Mouse (Mus musculus) kidney, embryonic 15.5 days (tissue): ENCODE data around the gene Kirrel2. TPM values are rescaled to one million over a fixed set of nuclear protein-coding genes. Genes with fewer than 3 reads are reported as not detected.
"Not testable (repeated sequence)": the region's sequence is repeated elsewhere in the genome, so short reads cannot be mapped to it uniquely, and the experiment has no call there.

Experiments
- ATAC-seq: fragments of 200-750 bp; cut with Nextera tagmentation; replicated peaks from 2 replicates; pipeline ENCODE4 v1.8.0; 2017; ENCODE audit warnings: moderate TSS enrichment; ENCODE audit not compliant: low FRiP score
- H3K27ac ChIP-seq: fragments of 300-500 bp; sonication (generic); 2 replicates; pipeline ENCODE4 v1.5.1; 2015; ENCODE audit warnings: mild to moderate bottlenecking, inconsistent platforms
- H3K27me3 ChIP-seq: fragments of 300-500 bp; sonication (generic); 2 replicates; pipeline ENCODE4 v1.6.1; 2015; ENCODE audit warnings: inconsistent platforms
- H3K36me3 ChIP-seq: fragments of 300-500 bp; sonication (generic); 2 replicates; pipeline ENCODE4 v1.6.1; 2015; ENCODE audit warnings: inconsistent platforms
- H3K4me1 ChIP-seq: fragments of 300-500 bp; sonication (generic); 2 replicates; pipeline ENCODE4 v1.6.1; 2015; ENCODE audit warnings: inconsistent platforms
- H3K4me2 ChIP-seq: fragments of 300-500 bp; sonication (generic); 2 replicates; pipeline ENCODE4 v1.6.1; 2015; ENCODE audit warnings: moderate library complexity, mild to moderate bottlenecking, inconsistent platforms
- H3K4me3 ChIP-seq: fragments of 300-500 bp; sonication (generic); replicated peaks from 2 replicates; pipeline ENCODE4 v1.5.1; 2015; ENCODE audit warnings: mild to moderate bottlenecking, inconsistent platforms
- H3K9ac ChIP-seq: fragments of 300-500 bp; sonication (generic); 2 replicates; pipeline ENCODE4 v1.6.1; 2015; ENCODE audit warnings: mild to moderate bottlenecking, inconsistent platforms
- H3K9me3 ChIP-seq: fragments of 300-500 bp; sonication (generic); replicated peaks from 2 replicates; pipeline ENCODE4 v1.6.1; 2016; ENCODE audit warnings: inconsistent platforms
- WGBS: fragments of 180-500 bp; shearing (Covaris S2); methylation state at CpG from one replicate; pipeline ENCODE4 v1.1.7; 2015; ENCODE audit warnings: mixed read lengths; 5-methylcytosine and 5-hydroxymethylcytosine counted together
- polyA plus RNA-seq: library from polyadenylated mRNA; unstranded; fragments of >200 nt; fragmentation: Nextera tagmentation; extraction: Ambion mirVana; gene quantifications from 2 replicates; pipeline ENCODE4 v1.2.1, GENCODE M21; 2015

Kirrel2 gene
- 0.54 and 0.77 TPM in 2 replicates for polyA plus RNA-seq

DNA sequence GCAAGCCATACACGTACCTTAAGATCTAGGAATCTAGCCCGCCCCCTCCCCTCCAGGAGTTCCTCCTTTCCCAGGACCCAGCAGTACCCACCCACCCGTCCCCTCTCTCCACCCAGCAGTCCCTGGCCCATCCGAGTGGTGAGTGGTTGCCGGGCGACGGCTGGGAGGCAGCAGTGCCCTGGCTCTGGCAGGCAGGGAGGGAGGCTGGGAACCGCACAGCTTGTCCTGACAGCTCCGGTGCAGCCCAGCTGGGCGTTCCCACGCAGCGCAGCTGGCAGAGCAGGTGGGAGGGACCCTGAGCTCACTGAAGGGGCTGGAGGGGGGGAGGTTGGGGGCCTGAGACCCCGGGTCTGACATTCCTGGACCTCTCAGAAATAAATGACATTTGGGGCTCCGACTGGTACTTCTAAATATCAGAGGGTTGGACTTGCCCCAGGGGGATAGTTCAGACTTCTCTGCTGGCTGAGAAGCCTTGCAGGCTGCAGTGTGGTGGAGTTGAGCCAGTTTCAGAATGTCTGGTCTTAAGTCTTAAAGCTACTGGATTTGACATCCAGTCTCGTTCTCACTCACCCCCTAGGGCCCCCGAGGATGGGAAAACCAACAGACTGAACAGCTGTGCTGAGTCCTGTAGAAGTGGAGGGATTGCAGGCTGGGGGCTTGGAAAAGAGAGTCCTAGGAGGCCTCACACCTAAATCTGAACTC lies at the start of gene Kirrel2, which contains the start of gene Nphs1:
Gene Kirrel2 (minus strand): TSS at position 62 of the 702 bp plus-strand sequence.
Gene Nphs1 (plus strand): TSS at position 687 of the 702 bp plus-strand sequence.
- H3K4me3 ChIP-seq: peak within 1 kb of the TSS; percentile 20
- no peaks in the 10 kb centered on the region for H3K36me3 ChIP-seq
- H3K4me2 ChIP-seq: peak within 1 kb of the TSS; percentile 46
- no peak within 1 kb of the TSS for H3K27ac ChIP-seq
- no peaks in the 10 kb centered on the region for H3K9me3 ChIP-seq
- peaks cover 100% of the 10 kb centered on the region for H3K27me3 ChIP-seq
- no peak within 1 kb of the TSS for H3K9ac ChIP-seq
- ATAC-seq: peak; percentile 64; the same call in 1 of the 2 replicates
- WGBS: 2% methylated on average over 16 of the region's 16 CpGs
- H3K4me1 ChIP-seq: peaks cover 28% of the 10 kb centered on the region

DNA sequence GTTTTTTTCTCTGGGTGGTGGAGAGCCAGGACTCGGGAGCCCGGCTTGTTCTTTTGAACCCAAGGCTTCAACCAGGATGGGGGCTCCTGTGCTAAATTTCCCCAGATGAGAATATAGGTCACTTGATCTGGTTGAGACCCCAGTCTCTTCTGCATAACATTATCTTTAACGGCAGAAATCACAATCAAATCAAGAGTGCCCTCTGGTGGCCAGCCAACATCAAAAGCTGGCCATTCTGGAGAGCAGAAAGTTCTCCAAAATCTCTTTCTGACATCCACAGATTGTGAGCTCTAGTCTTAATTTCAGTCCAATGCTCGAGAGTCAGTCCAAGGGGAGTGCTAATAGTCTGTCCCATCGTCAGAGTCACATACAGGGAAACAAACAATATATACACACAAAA lies 43.7 kb upstream of the Kirrel2 start:
- H3K4me3 ChIP-seq, H3K4me2 ChIP-seq, H3K4me1 ChIP-seq, ATAC-seq, H3K27ac ChIP-seq, H3K9ac ChIP-seq, H3K27me3 ChIP-seq, H3K9me3 ChIP-seq, H3K36me3 ChIP-seq: not testable (repeated sequence)
- WGBS: 77% methylated on average over 5 of the region's 5 CpGs

DNA sequence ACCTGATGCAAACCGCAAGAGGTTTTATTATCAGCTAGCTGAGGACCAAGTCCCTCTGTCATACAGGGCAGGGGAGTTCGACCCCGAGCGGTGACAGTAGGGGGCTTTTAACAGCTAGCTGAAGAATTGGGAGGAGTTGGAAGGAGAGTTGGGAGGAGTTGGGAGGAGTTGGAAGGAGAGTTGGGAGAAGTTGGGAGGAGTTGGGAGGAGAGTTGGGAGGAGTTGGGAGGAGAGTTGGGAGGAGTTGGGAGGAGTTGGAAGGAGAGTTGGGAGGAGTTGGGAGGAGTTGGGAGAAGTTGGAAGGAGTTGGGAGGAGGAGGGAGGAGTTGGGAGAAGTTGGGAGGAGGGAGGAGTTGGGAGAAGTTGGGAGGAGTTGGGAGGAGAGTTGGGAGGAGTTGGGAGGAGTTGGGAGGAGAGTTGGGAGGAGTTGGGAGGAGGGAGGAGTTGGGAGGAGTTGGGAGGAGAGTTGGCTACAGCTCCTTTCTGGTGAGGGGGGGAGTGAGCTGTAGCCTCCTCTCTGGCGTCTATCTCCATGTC lies 38.1 kb upstream of the Kirrel2 start:
- H3K27me3 ChIP-seq, H3K36me3 ChIP-seq, H3K4me3 ChIP-seq, H3K27ac ChIP-seq, H3K9ac ChIP-seq, H3K4me2 ChIP-seq, ATAC-seq, H3K9me3 ChIP-seq: not testable (repeated sequence)
- H3K4me1 ChIP-seq: peaks cover 12% of the 10 kb centered on the region
- 45% methylated on average over 5 of the region's 5 CpGs for WGBS

DNA sequence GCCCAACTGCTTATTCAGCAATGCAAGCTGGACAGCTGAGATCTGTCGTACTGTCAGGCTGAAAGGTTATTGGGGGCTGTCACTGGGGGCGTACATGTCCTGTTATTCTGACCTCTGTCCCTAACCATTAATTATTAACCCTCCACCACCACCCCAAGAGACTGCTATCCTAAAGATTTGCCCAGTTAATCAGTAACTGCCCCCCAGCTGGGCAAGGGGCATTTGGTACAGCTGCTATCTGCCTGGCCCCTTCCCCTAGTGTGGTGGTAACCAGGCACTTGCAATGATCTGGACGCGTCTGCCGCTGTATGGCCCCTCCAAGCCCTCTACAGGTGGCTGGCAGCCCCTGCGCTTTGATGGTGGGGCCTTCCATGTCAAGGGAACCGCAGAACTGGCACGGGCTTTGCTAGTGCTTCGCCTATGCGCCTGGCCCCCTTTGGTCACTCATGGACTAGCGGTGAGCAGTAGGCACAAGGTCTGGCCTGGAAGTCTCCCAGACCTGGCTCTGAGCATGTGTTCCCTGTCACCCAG lies 36.0 kb upstream of the Kirrel2 start, which contains the start of gene Prodh2:
Gene Prodh2 (plus strand): TSS at position 222 of the 531 bp plus-strand sequence.
- WGBS: 45% methylated on average over 11 of the region's 11 CpGs
- Histone ChIP-seq H3K9me3 (no peaks in the 10 kb centered on the region; the same call in 1 of the 2 replicates), H3K4me3 (no peak within 1 kb of the TSS), H3K9ac (no peak within 1 kb of the TSS), H3K36me3 (no peaks in the 10 kb centered on the region), H3K4me2 (peak within 1 kb of the TSS; percentile 7; the same call in 1 of the 2 replicates), H3K27ac (peak within 1 kb of the TSS; percentile 22; the same call in 1 of the 2 replicates), H3K27me3 (no peaks in the 10 kb centered on the region), H3K4me1 (peaks cover 12% of the 10 kb centered on the region)
- peak; percentile 74 for ATAC-seq

DNA sequence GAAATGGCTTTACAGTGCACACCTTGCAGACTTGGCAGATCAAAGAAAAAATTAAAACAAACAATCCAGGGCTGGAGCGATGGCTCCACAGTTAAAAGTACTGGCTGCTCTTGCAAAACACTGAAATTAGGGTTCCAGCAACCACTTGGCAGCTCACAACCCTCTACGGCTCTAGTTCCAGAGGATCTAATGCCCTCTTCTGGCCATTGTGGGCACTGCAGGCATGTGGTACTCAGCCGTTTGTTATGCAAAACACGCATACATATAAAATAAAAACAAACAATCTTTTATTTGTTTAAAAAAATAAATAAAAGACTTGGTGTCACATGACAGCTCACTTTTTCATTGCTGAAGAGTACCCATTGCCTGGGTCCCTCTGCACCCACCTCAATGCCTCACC lies 35.3 kb upstream of the Kirrel2 start:
- Histone ChIP-seq H3K36me3 (no peaks in the 10 kb centered on the region), H3K4me2 (no peak overlapping the region), H3K9me3 (no peaks in the 10 kb centered on the region; the same call in 1 of the 2 replicates), H3K9ac (no peak overlapping the region), H3K4me3 (no peak overlapping the region), H3K4me1 (peaks cover 12% of the 10 kb centered on the region), H3K27ac (no peak overlapping the region), H3K27me3 (no peaks in the 10 kb centered on the region)
- 20% methylated on average over 4 of the region's 4 CpGs for WGBS
- ATAC-seq: no peak

DNA sequence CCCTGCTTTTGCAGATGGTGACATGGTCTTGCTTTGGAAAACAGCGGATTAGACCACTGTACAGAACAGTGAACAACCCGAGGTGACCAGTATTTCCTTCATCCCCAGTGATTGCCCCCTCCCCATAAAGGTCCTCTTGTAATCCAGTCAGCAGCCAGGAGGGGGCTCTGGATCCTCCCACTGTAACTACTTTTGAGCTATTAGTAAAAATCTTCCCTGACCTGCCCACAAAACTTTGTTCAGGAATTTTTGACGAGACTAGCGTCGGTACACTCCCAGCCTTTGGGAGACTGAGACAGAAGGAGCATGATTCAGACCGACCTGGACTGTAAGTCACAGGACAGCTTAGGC lies 33.4 kb upstream of the Kirrel2 start:
- Histone ChIP-seq H3K4me1 (peaks cover 12% of the 10 kb centered on the region), H3K27ac (no peak overlapping the region), H3K9ac (no peak overlapping the region), H3K4me2 (no peak overlapping the region), H3K4me3 (no peak overlapping the region), H3K36me3 (no peaks in the 10 kb centered on the region), H3K9me3 (no peaks in the 10 kb centered on the region; the same call in 1 of the 2 replicates), H3K27me3 (no peaks in the 10 kb centered on the region)
- WGBS: 20% methylated on average over 6 of the region's 6 CpGs
- no peak for ATAC-seq

DNA sequence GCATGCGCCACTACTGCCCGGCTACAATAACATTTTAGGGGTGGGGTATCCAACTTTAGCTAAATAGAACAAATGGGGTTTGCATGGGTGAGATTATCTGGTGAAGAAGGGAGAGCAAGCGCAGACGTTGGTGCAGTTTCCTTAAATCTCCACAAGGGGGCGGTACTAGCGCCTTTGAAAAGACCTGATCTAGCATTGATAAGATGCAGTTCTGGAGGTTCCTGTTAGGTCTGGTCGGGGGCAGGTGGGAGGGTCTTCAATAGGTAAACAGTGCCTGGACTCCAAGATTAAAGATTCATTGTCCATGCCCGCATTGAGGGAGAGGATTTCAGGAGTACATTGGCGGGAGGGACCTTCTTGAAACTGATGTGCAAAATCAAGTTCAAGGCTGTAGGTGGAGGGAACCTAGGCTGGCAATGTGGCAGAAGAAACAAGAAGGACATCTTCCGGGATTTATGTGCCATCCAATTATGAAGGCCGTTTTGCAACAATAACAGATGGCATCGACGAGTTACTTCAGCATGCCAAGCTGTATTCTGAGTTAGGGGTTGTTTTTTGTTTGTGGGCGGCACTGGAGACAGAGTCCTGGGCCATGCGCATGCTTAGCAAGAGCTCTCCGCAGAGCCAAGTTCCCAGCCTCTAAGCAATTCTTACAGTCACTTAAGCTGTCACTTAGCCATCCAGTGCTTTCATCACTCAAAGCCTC lies 32.9 kb upstream of the Kirrel2 start:
- H3K27me3 ChIP-seq: no peaks in the 10 kb centered on the region
- H3K4me1 ChIP-seq: peaks cover 12% of the 10 kb centered on the region
- no peak overlapping the region for H3K9ac ChIP-seq
- no peaks in the 10 kb centered on the region; the same call in 1 of the 2 replicates for H3K9me3 ChIP-seq
- no peak for ATAC-seq
- H3K4me3 ChIP-seq: no peak overlapping the region
- no peak overlapping the region for H3K27ac ChIP-seq
- no peak overlapping the region for H3K4me2 ChIP-seq
- WGBS: 32% methylated on average over 16 of the region's 16 CpGs
- no peaks in the 10 kb centered on the region for H3K36me3 ChIP-seq

DNA sequence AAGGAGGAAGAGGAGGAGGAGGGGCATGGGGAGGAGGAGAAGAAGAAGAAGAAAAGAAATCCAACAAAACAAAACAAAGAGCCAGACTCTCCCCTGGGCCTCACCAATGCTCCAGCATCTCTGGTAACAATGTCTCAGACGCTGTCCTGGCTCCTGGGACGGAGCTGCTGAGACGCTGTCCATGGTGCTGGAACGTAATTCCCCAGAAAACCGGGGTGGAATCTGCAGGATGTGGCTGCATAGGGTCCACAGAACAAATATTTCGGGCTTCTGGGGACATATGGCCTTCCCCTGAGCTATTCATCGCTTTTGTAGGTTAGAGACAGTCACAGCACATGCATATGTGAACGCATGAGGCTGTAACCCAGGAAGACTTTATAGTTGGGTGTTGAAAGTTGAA lies 26.8 kb upstream of the Kirrel2 start:
- WGBS: 18% methylated on average over 8 of the region's 8 CpGs
- Histone ChIP-seq H3K36me3 (no peaks in the 10 kb centered on the region), H3K4me1 (no peaks in the 10 kb centered on the region), H3K27ac (no peak overlapping the region), H3K27me3 (peaks cover 19% of the 10 kb centered on the region; the same call in 1 of the 2 replicates), H3K9me3 (no peaks in the 10 kb centered on the region), H3K4me2 (no peak overlapping the region), H3K9ac (no peak overlapping the region), H3K4me3 (no peak overlapping the region)
- no peak for ATAC-seq

DNA sequence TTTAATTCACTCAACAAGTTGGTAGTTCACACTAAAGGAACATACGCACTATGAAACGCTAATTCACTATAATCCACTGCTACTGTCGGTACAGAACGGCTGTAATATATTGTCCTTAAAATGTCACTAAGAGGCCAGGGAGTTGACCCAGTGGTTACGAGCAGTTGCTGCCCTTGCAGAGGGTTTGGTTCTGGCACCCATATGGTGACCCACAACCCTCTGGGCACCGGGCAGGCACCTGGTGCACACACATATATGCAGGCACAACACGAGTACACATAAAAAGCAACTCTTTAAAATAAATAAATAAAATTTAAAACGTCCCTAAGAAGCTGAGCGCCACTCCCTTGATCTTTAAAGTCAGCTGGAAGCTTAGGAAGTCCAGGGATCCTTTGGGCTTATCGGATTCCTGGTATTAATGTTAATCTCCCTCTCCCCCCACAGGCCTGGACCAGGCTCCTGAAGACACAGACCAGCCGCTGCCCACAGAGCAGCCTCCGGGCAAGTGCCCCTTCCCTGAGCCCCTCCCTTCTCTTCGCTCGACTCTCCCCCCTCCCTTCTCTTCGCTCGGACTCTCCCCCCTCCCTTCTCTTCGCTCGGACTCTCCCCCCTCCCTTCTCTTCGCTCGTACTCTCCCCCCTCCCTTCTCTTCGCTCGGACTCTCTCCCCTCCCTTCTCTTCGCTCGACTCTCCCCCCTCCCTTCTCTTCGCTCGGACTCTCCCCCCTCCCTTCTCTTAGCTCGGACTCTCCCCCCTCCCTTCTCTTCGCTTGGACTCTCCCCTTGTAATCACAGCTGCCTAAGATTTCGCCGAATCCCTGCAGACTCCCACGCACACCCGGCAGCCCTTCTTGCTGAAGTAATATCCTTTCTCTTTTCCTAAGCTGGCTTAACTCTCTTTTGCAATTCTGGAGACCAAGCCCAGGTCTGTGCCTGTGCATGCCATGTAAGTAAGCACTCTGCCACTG lies 20.2 kb upstream of the Kirrel2 start:
- Histone ChIP-seq H3K4me1 (peaks cover 9% of the 10 kb centered on the region), H3K27ac (peak overlapping the region; percentile 48; the same call in 1 of the 2 replicates), H3K4me3 (peak overlapping the region; percentile 35), H3K9me3 (no peaks in the 10 kb centered on the region), H3K4me2 (peak overlapping the region; percentile 59), H3K27me3 (peaks cover 21% of the 10 kb centered on the region; the same call in 1 of the 2 replicates), H3K36me3 (no peaks in the 10 kb centered on the region), H3K9ac (no peak overlapping the region)
- peak; percentile 74 for ATAC-seq
- 5% methylated on average over 29 of the region's 32 CpGs for WGBS

DNA sequence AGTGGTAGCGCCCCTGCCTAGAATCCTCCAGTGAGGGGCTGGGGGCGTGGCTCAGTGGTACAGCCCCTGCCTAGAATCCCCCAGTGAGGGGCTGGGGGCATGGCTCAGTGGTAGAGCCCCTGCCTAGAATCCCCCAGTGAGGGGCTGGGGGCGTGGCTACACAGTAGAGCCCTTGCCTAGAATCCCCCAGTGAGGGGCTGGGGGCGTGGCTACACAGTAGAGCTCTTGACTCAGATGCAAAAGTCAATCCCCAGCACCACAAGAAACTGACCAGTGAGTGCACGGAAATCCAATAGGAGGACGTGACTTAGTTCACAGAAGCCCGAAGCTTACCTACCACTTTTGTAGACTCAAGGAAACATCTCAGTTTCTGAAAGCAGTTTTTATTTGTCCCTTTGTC lies 18.6 kb upstream of the Kirrel2 start:
- not testable (repeated sequence) for H3K9me3 ChIP-seq, H3K4me2 ChIP-seq, H3K4me3 ChIP-seq, ATAC-seq, H3K9ac ChIP-seq, H3K4me1 ChIP-seq, H3K27ac ChIP-seq, H3K36me3 ChIP-seq
- peaks cover 17% of the 10 kb centered on the region; the same call in 1 of the 2 replicates for H3K27me3 ChIP-seq
- WGBS: 91% methylated on average over 7 of the region's 7 CpGs

DNA sequence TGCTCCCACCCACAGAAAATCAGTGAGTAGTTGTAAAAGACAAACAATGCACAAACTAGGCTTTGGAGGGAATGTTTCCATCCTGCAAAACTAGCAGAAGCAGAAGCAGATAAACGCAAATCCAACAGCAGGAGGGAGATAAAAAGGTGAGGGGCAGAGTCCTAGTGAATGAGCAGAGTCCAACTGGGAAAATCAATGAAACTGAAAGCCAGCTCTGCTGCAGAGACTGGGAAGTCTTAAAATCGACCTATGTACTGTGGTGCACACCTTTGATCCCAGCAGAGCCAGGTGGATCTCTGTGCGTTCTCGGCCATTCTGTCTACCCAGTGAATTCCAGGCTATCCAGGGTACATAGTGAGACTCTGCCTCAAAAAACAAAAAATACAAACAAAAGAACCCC lies 17.5 kb upstream of the Kirrel2 start:
- Histone ChIP-seq H3K4me2 (no peak overlapping the region), H3K9ac (no peak overlapping the region), H3K4me3 (no peak overlapping the region), H3K4me1 (peaks cover 9% of the 10 kb centered on the region), H3K27me3 (peaks cover 20% of the 10 kb centered on the region), H3K27ac (no peak overlapping the region), H3K36me3 (no peaks in the 10 kb centered on the region), H3K9me3 (0 out of 2 replicates have a peak, but pooled peaks cover 3% of the 10 kb centered on the region)
- ATAC-seq: no peak
- 65% methylated on average over 4 of the region's 4 CpGs for WGBS
